Mouse (Mus musculus): ENCODE data around the gene Gins3. TPM values are rescaled to one million over a fixed set of nuclear protein-coding genes. Genes with fewer than 3 reads are reported as not detected.
"Not testable (repeated sequence)": the region's sequence is repeated elsewhere in the genome, so short reads cannot be mapped to it uniquely, and the experiment has no call there.

Gene Gins3
- 28.0 and 28.9 TPM in 2 replicates for polyA plus RNA-seq (2016; fragmentation: Nextera tagmentation; extraction: Ambion mirVana)

- Histone ChIP-seq H3K4me1 (replicated peaks) (peaks cover 12% of the 10 kb centered on the region), H3K4me3 (peak within 1 kb of the TSS; percentile 91), H3K9me3 (no peaks in the 10 kb centered on the region), H3K27me3 (ENCODE audit: insufficient read depth, poor library complexity, severe bottlenecking) (peaks cover 11% of the 10 kb centered on the region; the same call in 1 of the 2 replicates), H3K36me3 (peaks cover 12% of the 10 kb centered on the region), H3K27ac (peak within 1 kb of the TSS; percentile 88)
- DNase-seq (ENCODE audit: low spot score) = peak; percentile 96
- WGBS = under 1% methylated on average over 52 of the region's 52 CpGs
Observed at GRCm38 (mm10) chr8:95633262-95634062, at the start of gene Gins3. Gins3 (plus strand) TSS chr8:95633453.

GRCm38 (mm10) chr8:95587339-95587738 is 45.9 kb upstream of the Gins3 start:
- H3K4me3 ChIP-seq = no peak overlapping the region
- no peak overlapping the region for H3K27ac ChIP-seq
- H3K36me3 ChIP-seq = no peaks in the 10 kb centered on the region
- WGBS = 92% methylated on average over 1 of the region's 1 CpGs
- no peaks in the 10 kb centered on the region for H3K27me3 ChIP-seq (ENCODE audit: insufficient read depth, poor library complexity, severe bottlenecking)
- no peaks in the 10 kb centered on the region for H3K9me3 ChIP-seq
- peaks cover 4% of the 10 kb centered on the region for H3K4me1 ChIP-seq (replicated peaks)
- no peak for DNase-seq (ENCODE audit: low spot score)

GRCm38 (mm10) chr8:95589282-95589681 is 44.0 kb upstream of the Gins3 start:
- peak; percentile 29 for DNase-seq (ENCODE audit: low spot score)
- WGBS = 59% methylated on average over 10 of the region's 10 CpGs
- Histone ChIP-seq H3K27me3 (ENCODE audit: insufficient read depth, poor library complexity, severe bottlenecking) (no peaks in the 10 kb centered on the region), H3K27ac (no peak overlapping the region), H3K4me3 (no peak overlapping the region), H3K36me3 (no peaks in the 10 kb centered on the region), H3K9me3 (no peaks in the 10 kb centered on the region), H3K4me1 (replicated peaks) (peaks cover 4% of the 10 kb centered on the region)

- 89% methylated on average over 4 of the region's 4 CpGs for WGBS
- no peak for DNase-seq (ENCODE audit: low spot score)
Observed at GRCm38 (mm10) chr8:95590539-95590938, 42.7 kb upstream of the Gins3 start.

GRCm38 (mm10) chr8:95592131-95592780 is 41.0 kb upstream of the Gins3 start:
- Histone ChIP-seq H3K4me1 (replicated peaks) (peaks cover 12% of the 10 kb centered on the region), H3K27me3 (ENCODE audit: insufficient read depth, poor library complexity, severe bottlenecking) (no peaks in the 10 kb centered on the region), H3K36me3 (no peaks in the 10 kb centered on the region), H3K27ac (no peak overlapping the region), H3K4me3 (no peak overlapping the region), H3K9me3 (no peaks in the 10 kb centered on the region)
- no peak for DNase-seq (ENCODE audit: low spot score)
- 85% methylated on average over 12 of the region's 12 CpGs for WGBS

More at GRCm38 (mm10) chr8:95590539-95590938, 42.7 kb upstream of the Gins3 start:
- no peaks in the 10 kb centered on the region for H3K27me3 ChIP-seq (ENCODE audit: insufficient read depth, poor library complexity, severe bottlenecking)
- peaks cover 4% of the 10 kb centered on the region for H3K4me1 ChIP-seq (replicated peaks)
- no peak overlapping the region for H3K4me3 ChIP-seq
- no peaks in the 10 kb centered on the region for H3K9me3 ChIP-seq
- no peak overlapping the region for H3K27ac ChIP-seq
- H3K36me3 ChIP-seq = no peaks in the 10 kb centered on the region

- Histone ChIP-seq H3K9me3 (no peaks in the 10 kb centered on the region), H3K4me3 (no peak overlapping the region), H3K36me3 (no peaks in the 10 kb centered on the region), H3K4me1 (replicated peaks) (peaks cover 12% of the 10 kb centered on the region), H3K27me3 (ENCODE audit: insufficient read depth, poor library complexity, severe bottlenecking) (no peaks in the 10 kb centered on the region), H3K27ac (no peak overlapping the region)
- 91% methylated on average over 7 of the region's 7 CpGs for WGBS
- no peak for DNase-seq (ENCODE audit: low spot score)
Observed at GRCm38 (mm10) chr8:95593439-95594393, 39.5 kb upstream of the Gins3 start.

GRCm38 (mm10) chr8:95595131-95595530 is 38.1 kb upstream of the Gins3 start:
- peaks cover 7% of the 10 kb centered on the region; the same call in 1 of the 2 replicates for H3K4me1 ChIP-seq (replicated peaks)
- no peak for DNase-seq (ENCODE audit: low spot score)
- no peak overlapping the region for H3K4me3 ChIP-seq
- WGBS = 90% methylated on average over 14 of the region's 14 CpGs
- H3K27me3 ChIP-seq (ENCODE audit: insufficient read depth, poor library complexity, severe bottlenecking) = no peaks in the 10 kb centered on the region
- no peaks in the 10 kb centered on the region for H3K9me3 ChIP-seq
- H3K36me3 ChIP-seq = no peaks in the 10 kb centered on the region
- H3K27ac ChIP-seq = no peak overlapping the region

- Histone ChIP-seq H3K36me3 (no peaks in the 10 kb centered on the region), H3K4me3 (no peak overlapping the region), H3K27me3 (ENCODE audit: insufficient read depth, poor library complexity, severe bottlenecking) (peaks cover 5% of the 10 kb centered on the region; the same call in 1 of the 2 replicates), H3K4me1 (replicated peaks) (peaks cover 7% of the 10 kb centered on the region; the same call in 1 of the 2 replicates), H3K27ac (no peak overlapping the region), H3K9me3 (no peaks in the 10 kb centered on the region)
- no peak for DNase-seq (ENCODE audit: low spot score)
- WGBS = 75% methylated on average over 4 of the region's 4 CpGs
Observed at GRCm38 (mm10) chr8:95596841-95597241, 36.4 kb upstream of the Gins3 start.

- peak; percentile 77 for DNase-seq (ENCODE audit: low spot score)
- Histone ChIP-seq H3K4me3 (no peak overlapping the region), H3K27ac (no peak overlapping the region), H3K4me1 (replicated peaks) (peaks cover 7% of the 10 kb centered on the region; the same call in 1 of the 2 replicates), H3K9me3 (no peaks in the 10 kb centered on the region), H3K36me3 (no peaks in the 10 kb centered on the region), H3K27me3 (ENCODE audit: insufficient read depth, poor library complexity, severe bottlenecking) (peaks cover 5% of the 10 kb centered on the region; the same call in 1 of the 2 replicates)
- 12% methylated on average over 11 of the region's 11 CpGs for WGBS
Observed at GRCm38 (mm10) chr8:95599861-95600260, 33.4 kb upstream of the Gins3 start.

- DNase-seq (ENCODE audit: low spot score) = no peak
- 77% methylated on average over 15 of the region's 15 CpGs for WGBS
- Histone ChIP-seq H3K27ac (no peak overlapping the region), H3K36me3 (no peaks in the 10 kb centered on the region), H3K4me3 (no peak overlapping the region), H3K4me1 (replicated peaks) (peaks cover 7% of the 10 kb centered on the region; the same call in 1 of the 2 replicates), H3K27me3 (ENCODE audit: insufficient read depth, poor library complexity, severe bottlenecking) (peaks cover 5% of the 10 kb centered on the region; the same call in 1 of the 2 replicates), H3K9me3 (no peaks in the 10 kb centered on the region)
Observed at GRCm38 (mm10) chr8:95601306-95601705, 31.9 kb upstream of the Gins3 start.

GRCm38 (mm10) chr8:95602168-95602567 is 31.1 kb upstream of the Gins3 start:
- H3K27ac ChIP-seq = no peak overlapping the region
- H3K27me3 ChIP-seq (ENCODE audit: insufficient read depth, poor library complexity, severe bottlenecking) = peaks cover 5% of the 10 kb centered on the region; the same call in 1 of the 2 replicates
- no peaks in the 10 kb centered on the region for H3K9me3 ChIP-seq
- H3K4me1 ChIP-seq (replicated peaks) = peaks cover 2% of the 10 kb centered on the region; the same call in 1 of the 2 replicates
- DNase-seq (ENCODE audit: low spot score) = no peak
- no peaks in the 10 kb centered on the region for H3K36me3 ChIP-seq
- no peak overlapping the region for H3K4me3 ChIP-seq
- 71% methylated on average over 2 of the region's 2 CpGs for WGBS

GRCm38 (mm10) chr8:95606509-95606908 is 26.7 kb upstream of the Gins3 start:
- WGBS = 26% methylated on average over 4 of the region's 5 CpGs
- H3K27ac ChIP-seq; H3K4me3 ChIP-seq; H3K36me3 ChIP-seq; H3K27me3 ChIP-seq (ENCODE audit: insufficient read depth, poor library complexity, severe bottlenecking); H3K4me1 ChIP-seq (replicated peaks); DNase-seq (ENCODE audit: low spot score); H3K9me3 ChIP-seq: not testable (repeated sequence)
